28 mouse cellular contexts compared by ENCODE assay signal in the genomic region with DNA sequence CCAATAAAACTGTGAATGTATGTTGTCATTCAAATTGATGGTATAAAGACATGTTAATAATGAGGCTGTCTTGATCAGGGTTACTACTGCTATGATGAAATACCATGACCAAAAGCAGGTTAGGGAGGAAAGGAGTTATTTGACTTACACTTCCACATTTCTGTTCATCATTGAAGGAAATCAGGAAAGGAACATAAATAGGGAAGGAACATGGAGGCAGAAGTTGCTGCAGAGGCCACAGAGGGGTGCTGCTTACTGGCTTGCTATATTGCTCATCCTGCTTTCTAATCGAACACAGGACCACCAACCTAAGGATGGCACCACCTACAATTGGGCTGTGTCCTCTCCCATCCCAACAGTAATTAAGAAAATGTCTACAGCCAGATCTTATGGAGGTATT.
"Had no signal": no experiment of that assay in that cellular context is flagged by ENCODE, and none has a peak within 500 bp of the region (broad histone marks: within the 10 kb centered on the region; RNA-seq: fewer than 3 reads in every experiment).

No protein-coding gene starts in this region.

- H3K27me3 ChIP-seq: embryonic facial prominence, embryonic 12.5 days; embryonic facial prominence, embryonic 13.5 days; embryonic facial prominence, embryonic 15.5 days; forebrain, embryonic 12.5 days; forebrain, embryonic 13.5 days; forebrain, embryonic 15.5 days had no signal

- H3K36me3 ChIP-seq: embryonic facial prominence, embryonic 10.5 days; embryonic facial prominence, embryonic 12.5 days; embryonic facial prominence, embryonic 13.5 days; embryonic facial prominence, embryonic 15.5 days; forebrain, embryonic 10.5 days; forebrain, embryonic 12.5 days; forebrain, embryonic 15.5 days had no signal

- H3K4me3 ChIP-seq: embryonic facial prominence, embryonic 10.5 days; embryonic facial prominence, embryonic 12.5 days; embryonic facial prominence, embryonic 13.5 days; embryonic facial prominence, embryonic 15.5 days; erythroblast, embryonic 14.5 days; forebrain, embryonic 10.5 days; forebrain, embryonic 12.5 days; forebrain, embryonic 13.5 days; forebrain, embryonic 15.5 days; gastrocnemius, adult 2 months; heart, adult 2 months had no signal

- H3K4me2 ChIP-seq: embryonic facial prominence, embryonic 12.5 days; embryonic facial prominence, embryonic 13.5 days; embryonic facial prominence, embryonic 15.5 days; forebrain, embryonic 12.5 days; forebrain, embryonic 13.5 days; forebrain, embryonic 15.5 days had no signal

- ATAC-seq: forebrain, embryonic 13.5 days; forebrain, embryonic 14.5 days; forebrain, embryonic 15.5 days; forebrain, embryonic 16.5 days; forebrain, postnatal 0 days had no signal

- H3K9ac ChIP-seq: embryonic facial prominence, embryonic 12.5 days; embryonic facial prominence, embryonic 13.5 days; embryonic facial prominence, embryonic 15.5 days; forebrain, embryonic 12.5 days; forebrain, embryonic 13.5 days; forebrain, embryonic 15.5 days; forebrain, postnatal 0 days had no signal

- H3K27ac ChIP-seq: embryonic facial prominence, embryonic 10.5 days; embryonic facial prominence, embryonic 12.5 days; embryonic facial prominence, embryonic 13.5 days; embryonic facial prominence, embryonic 15.5 days; forebrain, embryonic 10.5 days; forebrain, embryonic 12.5 days; forebrain, embryonic 13.5 days; forebrain, embryonic 15.5 days; gastrocnemius, adult 2 months; heart, adult 2 months had no signal

- DNase-seq: cerebellum, adult 8-10 months; cerebellum, adult 9-10 months; cerebellum, adult 9-11 months; cerebellum, postnatal 10 days; cerebellum, postnatal 14 days; cerebellum, postnatal 25 days; cerebellum, postnatal 36 days; embryo, embryonic 11 days; forebrain, postnatal 0 days; gastrocnemius, adult 2 months; gastrocnemius, postnatal 10 days; gastrocnemius, postnatal 14 days; gastrocnemius, postnatal 25 days; gastrocnemius, postnatal 36 days; heart, adult 11 months; heart, adult 18-20 months; heart, adult 2 months had no signal

- H3K9me3 ChIP-seq: embryonic facial prominence, embryonic 10.5 days; embryonic facial prominence, embryonic 12.5 days; embryonic facial prominence, embryonic 13.5 days; embryonic facial prominence, embryonic 15.5 days; forebrain, embryonic 10.5 days; forebrain, embryonic 12.5 days; forebrain, embryonic 13.5 days; forebrain, embryonic 15.5 days had no signal

- H3K4me1 ChIP-seq: embryonic facial prominence, embryonic 10.5 days; embryonic facial prominence, embryonic 12.5 days; embryonic facial prominence, embryonic 13.5 days; embryonic facial prominence, embryonic 15.5 days; forebrain, embryonic 10.5 days; forebrain, embryonic 12.5 days; forebrain, embryonic 13.5 days; forebrain, embryonic 15.5 days had no signal
